Mouse (Mus musculus) induced T-regulatory cell, adult 2 months (primary cell): ENCODE data around the gene Psg16.
"Not testable (repeated sequence)": the region's sequence is repeated elsewhere in the genome, so short reads cannot be mapped to it uniquely, and the experiment has no call there.

Experiments
- DNase-seq: peaks from one replicate; pipeline ENCODE4 v3.0.0-alpha.2; 2012; ENCODE audit warnings: low read depth

The Psg16 gene

DNA sequence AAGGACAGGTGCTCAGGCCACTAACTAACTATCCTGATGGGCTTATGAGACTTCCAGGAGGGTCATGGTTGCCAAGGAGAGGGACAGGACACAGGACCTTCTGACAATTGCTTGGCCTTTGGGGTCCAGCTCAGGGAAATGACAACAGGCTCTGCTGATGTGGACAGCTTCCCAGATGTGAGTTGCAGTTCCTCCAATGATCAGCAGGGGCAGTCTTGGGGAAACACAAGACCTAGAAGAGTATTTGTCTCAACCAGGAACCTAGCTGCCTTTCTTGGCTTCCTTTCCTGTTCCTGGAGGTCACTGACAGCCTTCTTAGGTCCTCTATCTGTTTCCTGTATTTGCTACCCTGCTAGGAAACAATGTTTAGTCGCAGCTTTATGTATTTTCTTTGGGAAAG lies 17.4 kb downstream of the Psg16 start:
- peak; percentile 48 for DNase-seq

DNA sequence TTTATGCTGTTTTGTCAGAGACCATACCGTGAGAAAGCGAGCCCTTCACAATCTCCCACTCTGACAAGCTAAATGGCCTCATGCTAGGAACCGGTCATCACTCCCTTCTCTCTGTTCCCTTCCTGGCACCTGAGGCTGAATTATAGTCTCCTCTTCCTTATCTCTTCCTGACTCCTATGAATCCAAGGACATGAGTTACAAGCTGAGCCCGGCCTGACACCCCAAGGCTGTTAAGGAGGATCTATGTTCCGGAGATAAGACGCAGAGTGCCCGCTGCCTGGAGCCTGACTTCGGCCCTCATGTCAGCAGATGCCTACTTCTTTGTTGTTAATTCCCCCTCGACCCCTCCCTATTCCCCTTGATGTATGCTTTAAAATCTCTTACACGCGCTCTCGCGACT lies 27.8 kb downstream of the Psg16 start:
- not testable (repeated sequence) for DNase-seq

DNA sequence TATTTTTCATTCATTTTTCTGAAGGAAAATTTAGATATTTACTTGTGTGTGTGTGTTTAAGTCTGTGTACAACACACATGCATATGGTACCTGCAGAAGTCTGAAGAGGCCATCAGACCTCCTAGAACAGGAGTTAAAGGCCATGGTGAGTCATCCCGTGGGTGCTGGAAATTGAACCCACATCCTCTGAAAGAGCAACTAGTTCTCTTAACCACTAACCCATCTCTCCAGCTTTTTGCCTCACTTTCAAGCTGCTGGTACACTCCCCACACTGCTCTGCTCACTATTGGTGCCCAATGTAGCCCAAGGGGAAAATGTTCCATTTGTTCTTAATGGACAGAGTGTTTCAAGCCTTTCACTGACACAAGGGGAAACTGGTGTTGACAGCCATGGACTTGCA lies 61.5 kb downstream of the Psg16 start:
- DNase-seq = peak; percentile 5

DNA sequence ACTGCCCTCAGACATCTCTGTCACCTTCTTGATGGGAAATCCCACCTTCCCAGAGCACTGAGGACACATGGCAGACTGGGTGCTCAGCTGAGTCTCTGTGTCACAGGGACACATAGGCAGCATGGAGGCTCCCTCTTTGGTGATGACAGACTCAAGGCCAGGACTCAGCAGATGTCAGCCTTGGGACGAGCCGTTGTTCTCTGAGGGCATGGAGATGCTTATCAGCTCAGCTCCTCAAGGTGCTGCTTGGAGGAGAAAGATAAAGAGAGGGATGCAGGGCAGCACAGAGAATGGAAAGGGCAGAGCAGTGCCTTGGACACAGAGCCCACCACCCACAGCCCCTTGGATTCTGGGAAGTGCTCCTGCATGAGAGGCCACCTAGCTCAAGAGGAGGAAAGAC lies 76.1 kb downstream of the Psg16 start, which contains the start of gene Ceacam3:
Gene Ceacam3 (plus strand): TSS at position 352 of the 400 bp plus-strand sequence.
- no peak for DNase-seq

DNA sequence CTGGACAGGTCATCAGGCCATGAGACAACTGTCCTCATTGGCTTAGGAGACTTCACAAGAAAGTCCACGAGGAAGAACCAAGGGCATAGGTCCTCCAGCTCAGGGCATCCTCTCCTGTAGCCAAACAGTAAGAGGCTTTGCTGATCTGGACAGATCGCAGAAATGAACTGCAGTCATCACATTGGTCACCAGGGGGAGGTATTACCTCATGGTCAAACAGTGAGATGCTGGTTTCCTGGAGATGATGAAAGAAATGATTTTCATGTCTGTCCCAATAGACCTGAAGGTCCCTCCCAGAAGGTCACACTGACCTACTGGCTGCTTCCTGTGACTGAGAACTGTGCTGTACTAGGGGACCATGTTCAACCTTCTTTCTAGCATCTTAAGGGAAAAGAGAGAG lies 81.8 kb downstream of the Psg16 start:
- DNase-seq = peak; percentile 77

DNA sequence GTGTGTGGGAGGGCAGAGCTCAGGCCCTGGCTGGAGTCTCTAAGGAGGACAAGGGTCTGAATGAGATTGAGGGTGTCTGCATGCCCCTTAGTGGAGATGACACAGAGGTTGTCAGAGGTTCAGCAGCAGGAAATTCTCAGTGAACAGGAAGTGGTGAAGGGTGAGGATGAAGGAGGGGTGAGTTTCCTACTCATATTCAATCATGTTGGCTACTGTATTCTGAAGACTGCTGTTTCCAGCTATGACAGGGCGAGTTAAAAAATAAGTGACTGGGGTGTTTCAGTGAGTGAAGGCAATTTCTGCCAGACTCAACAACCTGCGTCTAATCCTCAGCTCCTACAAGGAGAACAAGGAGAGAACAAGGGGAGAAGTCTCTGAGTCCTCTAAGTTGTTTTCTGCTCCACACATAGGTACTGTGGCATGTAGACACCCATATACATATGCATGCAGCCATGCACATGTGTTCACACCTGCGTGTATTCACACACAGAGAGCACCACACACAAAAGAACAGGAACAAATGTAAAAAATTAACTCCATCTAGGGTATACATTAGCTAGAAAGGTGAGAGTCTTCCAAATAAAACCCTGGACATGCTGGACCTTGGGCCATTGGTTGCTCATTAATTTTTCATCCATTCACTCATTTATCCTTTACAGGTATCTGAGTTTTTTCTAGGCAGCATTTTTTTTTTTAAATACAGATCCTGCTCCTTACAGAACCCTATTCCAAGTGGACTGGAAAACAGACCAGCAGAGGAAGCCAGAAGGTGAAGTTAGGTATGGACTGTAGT lies 83.2 kb downstream of the Psg16 start:
- DNase-seq = peak; percentile 40

DNA sequence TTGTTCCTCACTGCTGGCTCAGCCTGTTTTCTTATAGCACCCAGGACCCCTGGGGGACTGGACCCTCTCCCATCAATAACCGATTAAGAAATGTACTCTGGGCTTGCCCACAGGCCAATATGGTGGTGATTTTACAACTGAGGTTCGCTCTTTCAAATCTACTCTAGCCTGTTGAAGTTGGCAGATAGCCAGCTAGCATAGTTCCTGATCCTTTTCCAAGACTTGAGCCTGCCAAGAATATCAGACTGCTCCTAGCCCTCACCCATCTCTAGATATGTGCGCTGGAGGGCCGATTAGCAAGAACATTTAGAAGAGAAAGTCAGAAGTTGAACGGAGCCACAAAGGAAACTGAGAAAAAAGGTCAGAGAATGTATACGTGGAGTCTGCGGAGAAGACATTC lies 85.2 kb downstream of the Psg16 start:
- no peak for DNase-seq

DNA sequence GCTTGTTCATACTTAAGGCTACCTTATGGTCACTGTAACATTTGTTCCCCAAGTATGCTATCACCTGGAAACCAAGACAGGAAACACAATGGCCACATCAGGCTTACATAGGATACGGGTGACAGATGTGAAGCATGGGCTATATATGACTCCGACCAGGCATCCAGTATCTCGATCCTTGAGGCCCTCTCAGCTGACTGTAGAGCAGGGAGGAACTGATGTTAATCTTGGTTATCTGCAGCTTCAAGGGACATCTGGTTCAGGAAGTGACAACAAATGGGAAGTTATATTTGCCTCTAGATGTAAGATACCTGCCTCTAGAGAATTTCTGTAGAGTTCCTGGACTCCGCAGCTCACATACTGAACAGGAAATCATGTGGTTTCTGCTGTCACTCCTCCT lies 98.0 kb downstream of the Psg16 start:
- no peak for DNase-seq
